Mouse (Mus musculus) liver, embryonic 13.5 days (tissue): ENCODE data around the gene Hmgb4. TPM values are rescaled to one million over a fixed set of nuclear protein-coding genes. Genes with fewer than 3 reads are reported as not detected.

ENCODE experiments used
- ATAC-seq: fragments of 200-750 bp; cut with Nextera tagmentation; 2 replicates; pipeline ENCODE4 v1.8.0; 2017; ENCODE audit warnings: low read depth, mild to moderate bottlenecking, moderate number of reproducible peaks, moderate library complexity
- DNase-seq: peaks from one replicate; pipeline ENCODE4 v3.0.0; 2022
- H3K27ac ChIP-seq: fragments of 300-500 bp; sonication (generic); 2 replicates; pipeline ENCODE4 v1.5.1; 2015; ENCODE audit warnings: moderate library complexity, mild to moderate bottlenecking, inconsistent platforms
- H3K27me3 ChIP-seq: fragments of 300-500 bp; sonication (generic); 2 replicates; pipeline ENCODE4 v1.6.1; 2015; ENCODE audit warnings: mild to moderate bottlenecking, inconsistent platforms
- H3K36me3 ChIP-seq: fragments of 300-500 bp; sonication (generic); 2 replicates; pipeline ENCODE4 v1.6.1; 2015; ENCODE audit warnings: mild to moderate bottlenecking, inconsistent platforms
- H3K4me1 ChIP-seq: fragments of 300-500 bp; sonication (generic); replicated peaks from 2 replicates; pipeline ENCODE4 v1.6.1; 2015; ENCODE audit warnings: inconsistent platforms
- H3K4me2 ChIP-seq: fragments of 300-500 bp; sonication (generic); 2 replicates; pipeline ENCODE4 v1.6.1; 2015; ENCODE audit warnings: inconsistent platforms, mild to moderate bottlenecking, moderate library complexity
- H3K4me3 ChIP-seq: fragments of 300-500 bp; sonication (generic); replicated peaks from 2 replicates; pipeline ENCODE4 v1.5.1; 2015; ENCODE audit warnings: mild to moderate bottlenecking, inconsistent platforms
- H3K9ac ChIP-seq: fragments of 300-500 bp; sonication (generic); 2 replicates; pipeline ENCODE4 v1.6.1; 2015; ENCODE audit warnings: mild to moderate bottlenecking, inconsistent platforms
- H3K9me3 ChIP-seq: fragments of 300-500 bp; sonication (generic); replicated peaks from 2 replicates; pipeline ENCODE4 v1.6.1; 2016; ENCODE audit warnings: inconsistent platforms
- WGBS: fragments of 180-500 bp; shearing (Covaris S2); methylation state at CpG from one replicate; pipeline ENCODE4 v1.1.7; 2015; ENCODE audit not compliant: insufficient replicate concordance; 5-methylcytosine and 5-hydroxymethylcytosine counted together
- polyA plus RNA-seq: library from polyadenylated mRNA; unstranded; fragments of >200 nt; fragmentation: Nextera tagmentation; extraction: Ambion mirVana; gene quantifications from 2 replicates; pipeline ENCODE4 v1.2.1, GENCODE M21; 2015

Hmgb4 gene
- polyA plus RNA-seq, 1 experiment from 2014 or later: not detected

GRCm38 (mm10) chr4:128265341-128265740, 4.6 kb upstream of the Hmgb4 start:
- Histone ChIP-seq H3K4me2 (no peak overlapping the region), H3K4me3 (no peak overlapping the region), H3K9ac (no peak overlapping the region), H3K27me3 (no peaks in the 10 kb centered on the region), H3K36me3 (no peaks in the 10 kb centered on the region), H3K9me3 (peaks cover 26% of the 10 kb centered on the region; the same call in 1 of the 2 replicates), H3K4me1 (no peaks in the 10 kb centered on the region), H3K27ac (no peak overlapping the region)
- ATAC-seq: no peak
- no peak for DNase-seq
- WGBS: 69% methylated on average over 3 of the region's 3 CpGs

DNA sequence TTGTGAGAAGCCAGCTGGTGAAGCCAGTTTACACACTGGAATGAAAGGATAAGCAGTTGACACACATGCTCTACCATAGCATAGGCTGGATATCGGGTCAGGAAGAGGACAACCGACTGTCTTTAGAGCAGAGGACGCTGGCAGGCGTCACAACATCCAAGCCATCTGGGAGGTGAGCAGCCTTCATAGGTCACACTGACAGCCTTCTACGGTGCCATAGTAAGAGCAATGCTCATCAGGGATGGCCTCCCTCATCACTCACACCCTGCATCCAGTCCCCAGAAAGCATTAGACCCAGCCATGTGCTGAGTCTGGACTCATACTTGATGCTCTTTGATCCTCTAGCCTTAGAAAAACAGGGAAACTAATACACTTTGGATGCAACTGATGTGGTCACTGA, 3.7 kb upstream of the Hmgb4 start:
- Histone ChIP-seq H3K27ac (no peak overlapping the region), H3K4me2 (no peak overlapping the region), H3K4me1 (no peaks in the 10 kb centered on the region), H3K27me3 (no peaks in the 10 kb centered on the region), H3K4me3 (no peak overlapping the region), H3K9me3 (peaks cover 21% of the 10 kb centered on the region; the same call in 1 of the 2 replicates), H3K36me3 (no peaks in the 10 kb centered on the region), H3K9ac (no peak overlapping the region)
- 76% methylated on average over 5 of the region's 5 CpGs for WGBS
- ATAC-seq (no peak), DNase-seq (no peak)

- no peak overlapping the region for H3K4me3 ChIP-seq
- ATAC-seq: no peak
- DNase-seq: no peak
- peaks cover 4% of the 10 kb centered on the region; the same call in 1 of the 2 replicates for H3K9me3 ChIP-seq
- H3K27me3 ChIP-seq: no peaks in the 10 kb centered on the region
- no peaks in the 10 kb centered on the region for H3K36me3 ChIP-seq
- H3K27ac ChIP-seq: no peak overlapping the region
- 52% methylated on average over 5 of the region's 5 CpGs for WGBS
- no peaks in the 10 kb centered on the region for H3K4me1 ChIP-seq
- H3K9ac ChIP-seq: no peak overlapping the region
- no peak overlapping the region for H3K4me2 ChIP-seq
Measured at GRCm38 (mm10) chr4:128259211-128259610, 1.5 kb downstream of the Hmgb4 start.

DNA sequence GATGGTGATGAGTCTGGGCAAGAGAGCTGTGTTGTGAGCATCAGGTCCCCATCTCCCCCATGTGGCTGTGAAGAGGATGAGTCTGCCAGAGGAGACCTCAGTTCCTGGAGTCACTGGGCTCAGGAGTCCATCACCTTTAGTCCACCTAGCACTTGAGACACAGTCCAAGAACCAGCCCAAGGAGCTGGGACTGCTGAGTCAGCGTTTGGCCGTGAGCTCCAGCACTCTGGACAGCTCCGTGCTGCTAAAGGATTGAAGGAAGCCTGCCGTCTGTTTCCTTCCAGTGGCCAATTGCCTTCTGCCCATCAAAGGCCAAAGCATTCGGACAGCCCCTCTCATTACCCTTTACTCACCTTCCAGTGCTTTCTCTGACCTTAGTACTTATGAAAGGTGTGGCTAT, 12.1 kb downstream of the Hmgb4 start:
- Histone ChIP-seq H3K4me2 (no peak overlapping the region), H3K27me3 (no peaks in the 10 kb centered on the region), H3K9ac (no peak overlapping the region), H3K4me1 (no peaks in the 10 kb centered on the region), H3K4me3 (no peak overlapping the region), H3K36me3 (no peaks in the 10 kb centered on the region), H3K27ac (no peak overlapping the region), H3K9me3 (peaks cover 8% of the 10 kb centered on the region)
- ATAC-seq (no peak), DNase-seq (no peak)
- WGBS: 10% methylated on average over 5 of the region's 5 CpGs

- Histone ChIP-seq H3K9ac (no peak overlapping the region), H3K27me3 (no peaks in the 10 kb centered on the region), H3K36me3 (no peaks in the 10 kb centered on the region), H3K4me1 (no peaks in the 10 kb centered on the region), H3K4me3 (no peak overlapping the region), H3K27ac (no peak overlapping the region), H3K4me2 (no peak overlapping the region), H3K9me3 (peaks cover 8% of the 10 kb centered on the region)
- 20% methylated on average over 2 of the region's 2 CpGs for WGBS
- ATAC-seq: no peak
- DNase-seq: no peak
Measured at GRCm38 (mm10) chr4:128245201-128245600, 15.6 kb downstream of the Hmgb4 start.

DNA sequence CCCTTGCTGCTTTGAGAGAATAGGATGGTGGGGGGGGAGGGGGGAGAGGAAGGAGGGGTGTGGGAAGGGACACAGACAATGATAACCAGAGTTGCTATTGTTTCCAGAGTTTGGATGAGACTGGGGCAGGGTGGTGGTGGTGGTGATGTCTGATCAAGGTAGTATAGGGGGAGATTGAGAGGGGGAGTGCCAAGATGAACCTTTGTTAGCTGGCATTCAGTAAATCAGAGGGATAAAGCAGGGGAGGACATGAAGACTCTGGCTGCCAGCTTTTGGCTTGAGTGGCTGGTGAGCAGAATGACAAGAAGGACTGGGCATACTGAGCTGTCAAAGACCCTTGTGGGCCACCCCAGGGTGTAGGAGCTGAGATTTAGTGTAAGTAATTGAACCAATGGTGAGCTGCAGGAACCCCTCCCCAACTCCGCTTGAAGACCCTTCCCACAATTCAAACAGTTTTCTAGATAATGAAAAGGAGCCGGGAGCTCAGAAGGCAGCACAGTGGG, 18.9 kb downstream of the Hmgb4 start:
- H3K9me3 ChIP-seq: no peaks in the 10 kb centered on the region
- H3K36me3 ChIP-seq: no peaks in the 10 kb centered on the region
- 59% methylated on average over 2 of the region's 2 CpGs for WGBS
- H3K4me2 ChIP-seq: no peak overlapping the region
- ATAC-seq (no peak), DNase-seq (no peak)
- H3K4me3 ChIP-seq: no peak overlapping the region
- no peak overlapping the region for H3K9ac ChIP-seq
- H3K27me3 ChIP-seq: no peaks in the 10 kb centered on the region
- no peak overlapping the region for H3K27ac ChIP-seq
- H3K4me1 ChIP-seq: no peaks in the 10 kb centered on the region

DNA sequence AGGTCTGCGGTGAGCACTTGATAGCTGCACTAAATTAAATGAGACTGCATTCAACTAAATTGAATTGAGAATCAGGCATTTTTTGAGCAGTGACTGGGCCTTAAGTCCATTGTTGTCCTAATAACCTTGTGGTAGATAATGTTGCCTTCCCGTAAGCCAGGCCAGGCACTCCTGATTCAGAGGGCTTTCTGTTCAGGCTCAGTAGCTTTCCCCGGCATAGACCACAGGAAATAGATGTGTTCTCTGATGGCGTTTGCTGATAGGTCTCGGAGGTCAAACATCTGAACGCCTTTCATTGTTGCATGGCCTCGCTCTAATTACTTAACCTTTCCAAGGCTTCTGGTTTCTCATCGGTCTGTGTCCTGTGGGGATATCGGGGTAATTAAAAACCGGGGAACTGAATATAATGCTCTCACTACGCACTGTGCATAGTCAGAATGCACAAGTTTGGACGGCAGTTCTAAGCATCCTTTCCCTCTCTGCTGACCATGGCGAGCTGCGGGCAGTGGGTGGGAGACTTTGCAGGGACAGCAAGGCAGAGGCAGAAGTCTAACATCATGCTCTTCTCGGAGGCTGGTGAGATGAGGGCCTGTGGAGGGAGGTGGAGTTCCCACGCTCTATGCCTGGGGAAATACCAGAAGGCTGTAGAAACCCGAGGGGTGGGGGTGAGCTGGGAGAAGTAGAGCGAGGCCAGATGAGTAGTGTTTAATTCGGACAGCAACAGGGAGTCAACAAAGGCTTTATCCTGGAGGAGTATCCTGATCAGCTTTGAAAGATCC, 19.5 kb downstream of the Hmgb4 start:
- Histone ChIP-seq H3K4me2 (no peak overlapping the region), H3K9ac (no peak overlapping the region), H3K4me1 (no peaks in the 10 kb centered on the region), H3K27me3 (no peaks in the 10 kb centered on the region), H3K36me3 (no peaks in the 10 kb centered on the region), H3K9me3 (no peaks in the 10 kb centered on the region), H3K27ac (no peak overlapping the region), H3K4me3 (no peak overlapping the region)
- 40% methylated on average over 19 of the region's 19 CpGs for WGBS
- ATAC-seq: no peak
- no peak for DNase-seq

- Histone ChIP-seq H3K36me3 (no peaks in the 10 kb centered on the region), H3K9ac (no peak overlapping the region), H3K4me1 (no peaks in the 10 kb centered on the region), H3K4me3 (no peak overlapping the region), H3K27me3 (no peaks in the 10 kb centered on the region), H3K27ac (no peak overlapping the region), H3K4me2 (no peak overlapping the region), H3K9me3 (peaks cover 1% of the 10 kb centered on the region; the same call in 1 of the 2 replicates)
- no peak for ATAC-seq
- WGBS: 46% methylated on average over 1 of the region's 1 CpGs
- no peak for DNase-seq
Measured at GRCm38 (mm10) chr4:128239113-128239512, 21.6 kb downstream of the Hmgb4 start.

DNA sequence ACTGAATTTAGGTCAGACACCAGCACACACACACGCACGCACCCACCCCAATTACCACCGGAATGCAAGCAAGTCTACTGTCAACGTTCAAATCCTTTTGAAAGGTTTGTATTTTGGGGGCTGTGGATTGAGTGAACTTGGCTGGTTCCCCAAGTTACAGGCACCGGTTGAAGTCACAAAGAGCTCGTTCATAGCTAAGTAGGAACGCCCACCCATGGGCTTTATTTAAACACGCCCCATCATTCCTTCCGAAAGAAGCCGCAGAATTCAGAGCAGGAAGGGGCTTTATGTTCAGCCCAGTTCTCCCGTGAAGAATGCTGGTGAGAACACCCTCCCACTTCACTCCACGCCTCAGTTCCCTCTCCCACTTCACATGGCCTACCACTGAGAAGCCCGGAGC, 27.3 kb downstream of the Hmgb4 start:
- ATAC-seq: no peak
- peaks cover 11% of the 10 kb centered on the region; the same call in 1 of the 2 replicates for H3K9me3 ChIP-seq
- no peaks in the 10 kb centered on the region for H3K36me3 ChIP-seq
- 71% methylated on average over 13 of the region's 13 CpGs for WGBS
- H3K4me2 ChIP-seq: no peak overlapping the region
- no peak overlapping the region for H3K9ac ChIP-seq
- H3K27ac ChIP-seq: no peak overlapping the region
- H3K4me3 ChIP-seq: no peak overlapping the region
- H3K27me3 ChIP-seq: no peaks in the 10 kb centered on the region
- no peak for DNase-seq
- no peaks in the 10 kb centered on the region for H3K4me1 ChIP-seq

GRCm38 (mm10) chr4:128227377-128228316, 33.1 kb downstream of the Hmgb4 start:
- DNase-seq (no peak), ATAC-seq (no peak)
- H3K4me2 ChIP-seq: no peak overlapping the region
- no peaks in the 10 kb centered on the region for H3K36me3 ChIP-seq
- no peaks in the 10 kb centered on the region for H3K27me3 ChIP-seq
- 45% methylated on average over 13 of the region's 13 CpGs for WGBS
- H3K27ac ChIP-seq: no peak overlapping the region
- H3K9me3 ChIP-seq: 0 out of 2 replicates have a peak, but pooled peaks cover 8% of the 10 kb centered on the region
- no peaks in the 10 kb centered on the region for H3K4me1 ChIP-seq
- H3K9ac ChIP-seq: no peak overlapping the region
- H3K4me3 ChIP-seq: no peak overlapping the region

DNA sequence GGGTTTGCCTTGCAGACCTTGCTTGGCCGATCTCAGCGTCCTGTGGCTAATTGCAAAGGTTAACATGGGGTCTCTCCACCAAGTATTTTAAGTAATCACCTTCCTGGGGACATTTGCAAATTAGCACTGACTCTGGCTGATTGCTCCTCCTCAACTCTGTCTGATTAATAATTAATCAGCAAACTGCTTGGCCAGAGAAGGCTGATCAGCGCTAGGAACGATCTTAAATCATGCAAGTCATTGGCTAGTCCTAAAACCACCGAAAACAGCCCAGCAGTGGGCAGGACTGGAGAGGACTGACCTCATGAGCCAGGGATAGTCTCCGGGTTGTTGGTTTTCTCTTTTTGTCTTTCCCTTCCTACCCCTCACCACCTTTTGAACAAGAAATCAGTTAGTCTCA, 36.3 kb downstream of the Hmgb4 start:
- DNase-seq: no peak
- no peaks in the 10 kb centered on the region for H3K4me1 ChIP-seq
- ATAC-seq: no peak
- H3K4me2 ChIP-seq: no peak overlapping the region
- no peak overlapping the region for H3K4me3 ChIP-seq
- WGBS: 52% methylated on average over 6 of the region's 6 CpGs
- no peaks in the 10 kb centered on the region for H3K36me3 ChIP-seq
- no peak overlapping the region for H3K27ac ChIP-seq
- H3K9me3 ChIP-seq: 0 out of 2 replicates have a peak, but pooled peaks cover 5% of the 10 kb centered on the region
- no peaks in the 10 kb centered on the region for H3K27me3 ChIP-seq
- H3K9ac ChIP-seq: no peak overlapping the region
